Mouse (Mus musculus): ENCODE measurements around the gene Tcf3. TPM values are rescaled to one million over a fixed set of nuclear protein-coding genes. Genes with fewer than 3 reads are reported as not detected.

Tcf3 gene
- total and polyA plus RNA-seq, 3 experiments: 146 to 223 (median 207) TPM

- Histone ChIP-seq H3K9me3 (replicated peaks; ENCODE audit: low read length) (no peaks in the 10 kb centered on the region), H3K36me3 (replicated peaks in 1 of 2; ENCODE audit: control insufficient read depth in 1 of 2, insufficient read depth in 1 of 2, low read length in 1 of 2) (peaks cover 43 to 71% of the 10 kb centered on the region in 2 experiments), H3K9ac (ENCODE audit: insufficient read depth, low read depth) (no peak overlapping the region), H3K4me3 (replicated peaks in 1 of 3; ENCODE audit: low read depth in 2 of 3, low read length in 2 of 3, poor library complexity in 1 of 3) (no peak overlapping the region), H3K4me2 (ENCODE audit: insufficient read depth, low read depth, poor library complexity, severe bottlenecking) (no peak overlapping the region), H3K4me1 (ENCODE audit: control insufficient read depth in 1 of 2, insufficient read depth in 2 of 2) (peaks cover 23 to 50% of the 10 kb centered on the region in 2 experiments), H3K27me3 (replicated peaks) (no peaks in the 10 kb centered on the region), H3K79me2 (replicated peaks; ENCODE audit: control insufficient read depth, extremely low read depth, insufficient read depth, poor library complexity, severe bottlenecking) (peaks cover 18% of the 10 kb centered on the region), H3K27ac (ENCODE audit: insufficient read depth, low read depth) (no peak overlapping the region)
- no peak for DNase-seq (ENCODE audit: extremely low read depth)
- in situ Hi-C loops (cut with MboI; ENCODE audit: low pct_ligation_motif_present, low pct_unique_long_range_greater_than_20kb, low sequenced_read_pairs): no loop called here
- dilution Hi-C loops (cut with MboI; ENCODE audit: extremely low pct_ligation_motif_present, extremely low pct_unique_long_range_greater_than_20kb, low sequenced_read_pairs): no loop called here
- TF ChIP-seq JUN (IDR thresholded peaks at IDR 0.05; ENCODE audit: insufficient read depth, low read depth, low read length) (no peak), IRF4 (IDR thresholded peaks at IDR 0.05; ENCODE audit: low read depth, low read length) (no peak), ZC3H11A (IDR thresholded peaks at IDR 0.05; ENCODE audit: low read depth, low read length) (no peak), SIN3A (IDR thresholded peaks at IDR 0.05; ENCODE audit: low read length) (no peak), MYC (IDR thresholded peaks at IDR 0.05; ENCODE audit: low read depth, low read length) (no peak), ETS1 (conservative IDR thresholded peaks at IDR 0.05; ENCODE audit: low read depth, low read length) (no peak), NRF1 (IDR thresholded peaks at IDR 0.05; ENCODE audit: low read depth, low read length) (no peak), MXI1 (IDR thresholded peaks at IDR 0.05; ENCODE audit: low read depth, low read length) (no peak), MEF2A (IDR thresholded peaks at IDR 0.05; ENCODE audit: borderline replicate concordance, low read depth, low read length) (no peak), ZMIZ1 (IDR thresholded peaks at IDR 0.05; ENCODE audit: low read depth, low read length) (no peak), ELF1 (IDR thresholded peaks at IDR 0.05; ENCODE audit: low read depth, low read length) (no peak), CTCF (conservative IDR thresholded peaks at IDR 0.05 in 1 of 2, IDR thresholded peaks at IDR 0.05 in 1 of 2; ENCODE audit: low read depth in 2 of 2, low read length in 2 of 2) (no peak)
These were observed 40.8 kb downstream of the Tcf3 start for GRCm38 (mm10) chr10:80392687-80393086.

- H3K4me1 ChIP-seq (ENCODE audit: control insufficient read depth in 1 of 2, insufficient read depth in 2 of 2): peaks cover 23 to 44% of the 10 kb centered on the region in 2 experiments
These were observed 42.8 kb downstream of the Tcf3 start for GRCm38 (mm10) chr10:80390697-80391096.

More at GRCm38 (mm10) chr10:80390697-80391096, 42.8 kb downstream of the Tcf3 start:
- no peak overlapping the region for H3K27ac ChIP-seq (ENCODE audit: insufficient read depth, low read depth)
- H3K27me3 ChIP-seq (replicated peaks): no peaks in the 10 kb centered on the region
- dilution Hi-C loops (cut with MboI; ENCODE audit: extremely low pct_ligation_motif_present, extremely low pct_unique_long_range_greater_than_20kb, low sequenced_read_pairs) (no loop called here), in situ Hi-C loops (cut with MboI; ENCODE audit: low pct_ligation_motif_present, low pct_unique_long_range_greater_than_20kb, low sequenced_read_pairs) (no loop called here)
- no peaks in the 10 kb centered on the region for H3K9me3 ChIP-seq (replicated peaks; ENCODE audit: low read length)
- no peaks in the 10 kb centered on the region; the same call in 1 of the 2 replicates for H3K79me2 ChIP-seq (replicated peaks; ENCODE audit: control insufficient read depth, extremely low read depth, insufficient read depth, poor library complexity, severe bottlenecking)
- no peak for TF ChIP-seq ZNF384 (IDR thresholded peaks at IDR 0.05; ENCODE audit: low read depth, low read length)
- no peak for TF ChIP-seq ELF1 (IDR thresholded peaks at IDR 0.05; ENCODE audit: low read depth, low read length)
- no peak for TF ChIP-seq NELFE (IDR thresholded peaks at IDR 0.05; ENCODE audit: low read depth, low read length)
- no peak for TF ChIP-seq MAFK (IDR thresholded peaks at IDR 0.05; ENCODE audit: insufficient replicate concordance, low read length)
- no peak for TF ChIP-seq IRF4 (IDR thresholded peaks at IDR 0.05; ENCODE audit: low read depth, low read length)
- TF ChIP-seq MXI1 (IDR thresholded peaks at IDR 0.05; ENCODE audit: low read depth, low read length): no peak
- no peak for TF ChIP-seq USF1 (IDR thresholded peaks at IDR 0.05; ENCODE audit: low read depth, low read length)
- TF ChIP-seq ZMIZ1 (IDR thresholded peaks at IDR 0.05; ENCODE audit: low read depth, low read length): no peak
- TF ChIP-seq MAX (IDR thresholded peaks at IDR 0.05; ENCODE audit: low read length): no peak
- TF ChIP-seq NRF1 (IDR thresholded peaks at IDR 0.05; ENCODE audit: low read depth, low read length): no peak
- TF ChIP-seq MAZ (IDR thresholded peaks at IDR 0.05; ENCODE audit: low read depth, low read length): no peak
- no peak for TF ChIP-seq ZKSCAN1 (IDR thresholded peaks at IDR 0.05; ENCODE audit: borderline replicate concordance, low read depth, low read length)
- no peak for TF ChIP-seq TBP (conservative IDR thresholded peaks at IDR 0.05; ENCODE audit: low read depth, low read length)
- no peak for TF ChIP-seq EP300 (IDR thresholded peaks at IDR 0.05; ENCODE audit: low read length)
- no peak for TF ChIP-seq ZC3H11A (IDR thresholded peaks at IDR 0.05; ENCODE audit: low read depth, low read length)
- TF ChIP-seq JUN (IDR thresholded peaks at IDR 0.05; ENCODE audit: insufficient read depth, low read depth, low read length): no peak
- no peak for TF ChIP-seq KAT2A (IDR thresholded peaks at IDR 0.05; ENCODE audit: insufficient replicate concordance, low read length)
- TF ChIP-seq CHD1 (IDR thresholded peaks at IDR 0.05; ENCODE audit: low read depth, low read length): no peak
- peaks cover 40 to 62% of the 10 kb centered on the region in 2 experiments for H3K36me3 ChIP-seq (replicated peaks in 1 of 2; ENCODE audit: control insufficient read depth in 1 of 2, insufficient read depth in 1 of 2, low read length in 1 of 2)
- H3K4me2 ChIP-seq (ENCODE audit: insufficient read depth, low read depth, poor library complexity, severe bottlenecking): no peak overlapping the region
- DNase-seq (ENCODE audit: extremely low read depth): no peak
- no peak overlapping the region for H3K9ac ChIP-seq (ENCODE audit: insufficient read depth, low read depth)
- no peak overlapping the region for H3K4me3 ChIP-seq (replicated peaks in 1 of 3; ENCODE audit: low read depth in 2 of 3, low read length in 2 of 3, poor library complexity in 1 of 3)

Data from CH12.LX (cell line).